Mouse (Mus musculus) gastrocnemius, adult 8-10 months (tissue): ENCODE measurements at regions not wholly inside any gene's neighbourhood (a gene's known extent, or its start where the extent isn't known, plus 50 kb on each side); places are given as distances from the start of the nearest gene placed in this dataset.

Experiments used
- DNase-seq, 2 experiments: peaks; one replicate each; pipeline ENCODE4 v3.0.0; 2022; ENCODE audit warnings: low spot score in 2 of 2

DNA sequence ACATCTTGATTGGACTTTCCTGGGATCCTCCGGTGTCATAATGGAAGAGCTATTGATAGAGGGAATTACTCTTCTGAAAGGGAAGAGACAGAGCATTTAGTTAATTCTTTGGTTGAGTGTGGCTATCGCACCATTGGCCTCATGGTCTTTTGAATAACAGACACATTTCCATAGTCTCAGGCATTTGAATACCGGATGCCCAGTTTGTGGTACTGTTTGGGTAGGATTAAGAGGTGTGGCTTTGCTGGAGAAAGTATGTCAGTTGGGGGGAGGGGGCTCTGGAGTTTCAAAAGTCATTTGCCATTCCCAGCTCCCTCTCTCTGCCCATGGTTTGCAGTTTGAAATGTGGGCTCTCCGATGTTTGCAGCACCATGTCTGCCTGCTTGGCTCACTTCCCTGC, 139.4 kb upstream of the Smim15 start:
- no peak for DNase-seq

DNA sequence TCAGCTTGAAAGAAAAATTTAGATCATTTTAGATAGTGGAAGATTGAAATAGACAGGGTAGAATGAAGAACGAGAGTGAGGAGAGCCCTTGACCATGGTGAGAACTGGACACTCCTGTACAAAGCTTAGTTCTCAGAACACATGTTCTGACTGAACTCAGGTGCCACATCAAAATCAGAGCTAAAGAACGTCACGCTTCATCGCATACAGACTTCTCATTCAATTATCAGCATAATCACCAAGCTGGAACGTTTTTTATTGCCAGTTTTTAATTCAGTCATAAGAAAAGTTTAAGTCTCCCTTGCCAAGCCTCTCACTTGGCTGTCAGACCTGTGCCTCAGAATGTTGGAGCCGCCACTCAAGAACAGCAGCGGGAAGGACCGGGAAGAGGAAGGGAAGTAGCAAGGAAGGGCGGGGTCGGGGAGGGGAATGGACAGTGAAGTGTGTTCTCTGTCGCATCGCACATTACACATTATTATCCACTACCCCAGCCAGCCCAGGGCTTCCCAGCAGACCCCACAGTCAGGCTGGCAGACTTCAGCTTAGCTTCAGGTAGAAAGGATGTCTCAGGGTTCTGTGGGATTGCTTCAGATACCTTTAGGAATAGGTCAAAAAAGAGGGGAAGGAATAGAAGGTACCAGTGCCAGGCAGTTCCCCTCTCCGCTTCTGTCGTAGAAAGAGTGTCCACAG, 140.1 kb upstream of the Smim15 start:
- DNase-seq, result no peak

DNA sequence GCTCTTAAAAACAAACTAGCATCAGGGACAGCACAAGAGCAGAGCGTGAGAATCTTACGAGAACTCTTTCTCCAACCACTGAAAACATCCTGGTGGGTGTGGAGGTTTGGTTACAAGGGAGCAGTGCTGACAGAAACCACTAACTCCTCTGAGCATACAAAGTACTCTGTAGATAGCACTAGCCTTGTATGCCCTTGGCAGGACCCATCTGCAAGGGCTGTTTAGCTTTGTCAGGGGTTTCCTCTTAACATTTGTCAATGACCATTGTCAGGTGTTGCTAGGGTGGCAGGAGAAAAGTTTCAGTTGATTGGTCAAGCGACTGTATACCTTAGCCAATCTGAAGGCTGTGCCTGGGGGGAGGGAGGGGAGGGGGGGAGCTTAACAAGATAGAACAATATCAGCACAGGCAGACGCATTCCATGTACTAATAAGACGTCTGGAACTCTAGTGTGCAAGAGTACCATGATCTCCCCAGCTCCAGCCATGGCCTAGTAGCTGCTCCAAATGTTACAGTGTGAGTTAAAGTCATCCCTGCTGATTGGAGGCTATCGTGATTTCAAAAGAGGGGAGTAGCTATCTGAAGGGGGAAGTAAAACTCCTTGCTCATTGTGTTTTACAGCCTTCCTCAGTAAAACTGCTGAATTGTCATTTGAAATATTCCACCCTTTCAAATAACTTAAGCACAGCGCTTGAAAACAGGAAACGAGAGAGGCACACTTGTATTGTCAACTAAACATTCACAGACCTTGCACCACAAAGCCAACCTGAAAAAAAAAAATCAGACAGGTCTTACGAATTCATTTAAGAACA, 140.9 kb upstream of the Smim15 start:
- no peak for DNase-seq

DNA sequence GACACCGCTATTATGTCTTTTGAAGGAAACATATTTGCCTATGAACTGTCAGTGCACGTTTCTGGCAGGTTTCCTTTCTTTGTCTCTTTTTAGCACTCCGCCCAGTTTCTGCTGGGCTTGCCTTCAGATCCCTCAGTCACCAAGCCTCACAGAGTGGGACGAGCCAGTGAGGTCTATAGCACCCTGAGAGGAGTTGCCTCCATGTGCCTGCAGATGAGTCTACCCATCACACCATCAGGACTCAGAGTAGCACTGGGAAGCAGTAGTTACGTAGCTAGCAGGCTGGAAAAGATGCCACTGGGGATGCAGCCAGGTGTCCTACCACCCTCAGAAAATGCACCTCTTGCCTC, 141.5 kb upstream of the Smim15 start:
- DNase-seq, result no peak

DNA sequence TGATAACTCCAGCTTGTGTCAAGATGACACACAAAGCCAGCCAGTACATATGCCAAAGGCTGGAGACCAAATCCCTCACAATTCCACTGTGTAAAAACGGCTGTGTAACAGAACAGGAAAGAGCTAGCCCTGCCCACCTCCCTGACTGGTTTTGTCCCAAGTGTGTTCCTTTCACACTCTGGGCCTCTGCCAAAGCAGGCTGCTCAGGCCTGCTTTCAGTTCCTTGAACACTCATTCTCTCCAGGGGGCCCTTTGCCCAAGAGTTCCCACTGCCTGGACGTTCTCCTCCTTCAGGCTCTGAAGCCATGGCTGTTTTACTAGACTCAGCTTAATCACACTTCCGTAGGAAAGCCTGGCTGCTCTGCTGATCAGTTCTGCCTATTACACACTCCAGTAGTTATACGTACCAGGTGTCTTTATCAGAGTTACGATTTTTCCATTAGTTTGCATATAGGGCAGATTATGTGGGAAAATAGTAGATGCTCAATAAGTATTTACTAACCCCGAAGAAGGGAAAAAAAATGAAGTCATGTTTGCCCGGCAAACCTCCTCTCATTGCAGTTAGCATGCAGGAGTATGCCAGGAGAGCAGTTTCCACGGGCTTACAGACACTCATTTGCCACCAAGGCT, 144.5 kb upstream of the Smim15 start:
- DNase-seq, result peak in 1 of 2 experiments; percentile 10

DNA sequence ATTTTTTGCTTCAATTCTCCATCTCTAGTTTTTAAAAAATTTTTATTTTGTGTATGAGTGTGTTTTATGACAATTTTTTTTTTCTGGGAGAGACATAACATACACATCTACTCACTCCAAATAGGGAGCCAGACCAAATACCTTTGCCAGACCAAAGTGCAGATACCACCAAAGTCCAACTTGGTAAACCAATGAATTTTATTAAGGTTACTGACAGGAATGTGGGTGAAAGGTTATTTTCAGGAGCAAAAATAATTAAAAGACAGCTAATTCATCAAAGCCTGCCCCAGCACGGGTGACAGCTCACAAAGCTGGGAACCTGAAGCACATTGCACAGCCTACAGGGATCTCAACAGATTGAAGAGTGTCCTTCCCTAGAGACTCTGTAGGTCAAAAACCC, 146.6 kb upstream of the Smim15 start:
- DNase-seq, result no peak

DNA sequence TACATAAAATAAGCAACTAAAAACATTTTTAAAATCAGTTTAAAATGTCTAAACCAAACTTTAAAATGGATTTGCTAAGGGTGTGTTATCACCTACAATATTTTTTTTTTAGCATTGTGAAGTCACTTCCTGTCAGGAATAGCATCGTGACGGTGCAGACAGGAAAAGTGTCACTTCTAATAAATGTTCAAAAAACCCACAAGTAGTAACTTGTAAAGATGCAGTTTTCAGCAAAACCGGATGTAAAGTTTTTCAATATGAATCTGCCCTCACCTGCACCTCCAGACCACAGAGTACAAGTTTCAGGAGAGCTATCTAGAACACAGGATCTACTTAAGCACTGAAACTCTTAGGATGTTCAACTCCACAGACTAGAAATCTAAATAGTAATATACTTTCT, 147.1 kb upstream of the Smim15 start:
- DNase-seq, result no peak

DNA sequence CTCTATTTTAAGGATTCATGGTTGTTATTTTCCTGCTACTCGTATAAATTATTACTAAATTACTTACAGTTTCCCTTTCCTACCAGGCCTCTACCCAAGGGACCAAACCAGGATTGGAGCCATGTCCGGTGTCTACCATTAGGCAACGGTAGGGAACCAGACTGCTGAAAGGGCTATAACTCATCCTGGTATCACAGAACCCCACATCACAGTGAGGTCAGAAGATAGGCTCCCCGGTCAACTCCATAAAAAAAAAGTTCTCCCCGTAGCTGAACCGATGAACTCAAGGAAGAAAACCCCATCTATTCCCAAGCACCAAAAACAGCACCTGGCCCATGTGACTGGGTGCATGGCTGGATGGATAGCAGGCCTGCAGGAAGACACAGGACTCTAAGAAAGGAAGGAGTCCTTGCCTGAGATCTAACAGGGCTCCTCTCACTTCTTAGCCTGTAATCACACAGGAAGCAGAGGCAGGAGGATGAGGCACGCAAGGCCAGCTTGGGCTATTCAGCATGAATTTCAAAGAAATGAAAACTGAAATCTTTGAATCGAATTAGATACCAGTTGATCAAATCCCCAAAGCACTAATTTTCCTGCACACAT, 150.6 kb upstream of the Smim15 start:
- DNase-seq, result no peak

DNA sequence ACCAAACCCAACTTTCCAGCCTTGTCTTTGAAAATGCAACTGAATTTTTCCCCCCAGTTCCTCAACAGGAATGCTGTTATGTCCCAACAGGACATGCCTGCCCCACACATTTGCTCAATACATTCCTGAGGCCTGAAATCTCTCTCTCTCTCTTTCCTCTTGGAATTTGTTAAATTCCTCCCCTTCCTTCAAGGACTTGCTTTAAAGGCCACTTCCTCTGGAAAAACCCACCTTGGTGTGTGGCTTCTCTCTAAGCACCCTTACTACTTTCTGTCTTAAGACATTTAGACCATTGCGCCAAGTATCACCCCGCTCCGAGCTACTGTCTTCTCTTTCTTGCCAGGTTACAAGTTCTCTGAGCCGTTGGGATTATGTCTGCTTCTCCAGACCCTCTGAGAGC, 151.2 kb upstream of the Smim15 start:
- DNase-seq, result no peak

DNA sequence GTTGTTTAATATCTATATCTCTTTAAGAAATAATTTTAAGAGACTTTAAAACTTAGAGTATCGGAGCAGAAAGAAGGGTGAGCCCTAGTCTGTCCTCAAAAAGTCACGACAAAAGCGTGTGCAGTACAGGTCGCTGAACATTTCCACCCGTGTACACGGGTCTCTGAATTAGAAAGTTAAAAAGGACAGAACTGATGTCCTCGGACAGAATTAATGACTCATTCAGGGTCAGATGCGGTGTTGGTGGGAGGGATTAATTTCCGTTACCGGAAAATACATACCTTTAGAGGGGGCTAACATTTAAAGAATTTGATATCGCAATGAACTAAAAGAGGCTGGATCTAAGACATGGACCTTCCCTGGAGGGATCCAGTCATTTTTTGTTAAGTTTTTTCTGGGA, 152.3 kb upstream of the Smim15 start:
- DNase-seq, result no peak

DNA sequence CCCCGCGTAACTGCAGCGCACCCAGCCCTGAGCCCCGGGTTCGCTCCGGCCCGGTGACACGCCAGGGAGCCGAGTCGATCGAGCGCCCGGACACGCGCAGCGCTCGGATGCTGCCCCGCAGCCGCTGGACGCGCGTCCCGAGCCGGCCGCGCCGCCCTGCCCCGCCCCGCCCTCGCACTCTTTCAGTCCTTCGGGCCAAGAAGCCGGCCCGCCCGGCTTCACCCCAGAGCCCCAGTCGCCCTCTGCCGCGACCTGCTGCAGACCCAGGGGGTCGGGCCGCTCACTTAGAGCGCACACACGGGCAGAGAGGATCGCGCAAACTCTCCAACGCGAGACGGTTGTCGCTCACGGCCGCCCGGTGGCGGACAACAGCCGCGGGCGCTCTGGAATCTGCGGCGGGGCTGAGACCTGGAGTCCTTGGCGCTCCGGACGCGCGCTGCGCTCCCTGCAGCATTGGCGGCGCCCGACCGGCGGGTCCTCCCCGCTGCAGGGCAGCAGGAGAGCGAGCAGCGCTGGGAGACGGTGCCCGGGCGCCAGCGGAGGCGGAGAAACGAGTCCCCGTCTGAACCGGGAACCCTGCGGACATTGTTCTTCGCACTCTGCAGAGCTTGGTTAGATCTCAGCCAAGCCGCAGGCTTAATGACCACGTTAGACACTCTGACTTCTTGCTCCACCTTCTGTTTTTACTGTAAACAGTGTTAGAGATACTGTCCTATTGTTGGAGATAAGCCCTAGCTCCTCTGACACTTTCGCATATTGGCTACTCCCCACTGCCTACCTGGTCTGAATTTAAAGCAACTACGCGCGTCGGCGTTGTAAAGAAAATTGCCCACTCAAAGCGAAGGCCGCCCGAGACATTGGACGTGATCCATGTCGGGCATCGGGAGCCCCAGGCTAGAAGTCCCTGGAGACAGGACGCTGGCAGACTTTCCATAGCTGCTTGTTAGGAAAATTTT, 153.1 kb upstream of the Smim15 start:
- DNase-seq, result peak; percentile 10 to 53

DNA sequence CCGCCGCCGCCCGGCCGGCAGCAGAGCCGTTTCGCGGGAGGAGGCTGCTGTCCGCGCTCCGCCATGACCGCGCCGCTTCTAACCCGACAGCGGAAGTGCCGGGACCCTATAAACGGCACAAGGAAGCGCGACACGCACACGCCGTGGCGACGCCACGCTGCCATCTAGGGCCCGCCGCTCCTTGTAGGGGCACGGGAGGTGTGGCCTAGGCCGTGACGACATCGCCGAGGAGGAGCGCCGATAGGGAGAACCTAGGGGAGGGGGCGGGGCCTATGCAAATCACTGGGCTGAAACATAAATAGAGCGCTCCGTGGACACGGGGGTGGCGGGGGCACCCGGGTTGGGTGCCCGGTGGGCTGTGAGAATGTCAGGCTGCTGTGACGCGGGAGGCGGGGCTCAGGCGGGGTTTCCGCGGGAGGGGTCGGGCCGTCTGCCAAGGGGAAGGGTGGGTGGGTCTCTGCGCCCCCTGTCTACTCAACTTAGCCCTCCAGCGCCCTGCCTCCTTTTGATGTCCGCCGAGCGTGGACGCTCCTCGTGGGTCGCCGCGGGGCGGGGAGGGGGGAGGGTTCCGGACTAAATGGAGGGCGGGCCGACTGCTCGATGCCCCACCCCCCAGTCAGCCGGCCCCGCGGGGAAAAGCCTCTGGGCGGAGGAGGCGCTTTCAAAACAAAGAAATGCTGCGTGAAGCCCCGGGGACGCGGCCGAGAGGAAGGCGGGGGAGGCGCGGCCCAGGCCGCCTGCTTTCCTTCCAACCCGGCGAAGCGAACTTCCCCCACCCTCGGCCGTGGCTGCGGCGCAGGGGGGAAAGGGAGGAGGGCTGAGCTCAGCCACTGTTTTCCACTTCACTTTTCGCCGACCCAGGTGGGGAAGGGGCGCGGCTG, 154.0 kb upstream of the Smim15 start:
- peak; percentile 96 to 97 for DNase-seq

DNA sequence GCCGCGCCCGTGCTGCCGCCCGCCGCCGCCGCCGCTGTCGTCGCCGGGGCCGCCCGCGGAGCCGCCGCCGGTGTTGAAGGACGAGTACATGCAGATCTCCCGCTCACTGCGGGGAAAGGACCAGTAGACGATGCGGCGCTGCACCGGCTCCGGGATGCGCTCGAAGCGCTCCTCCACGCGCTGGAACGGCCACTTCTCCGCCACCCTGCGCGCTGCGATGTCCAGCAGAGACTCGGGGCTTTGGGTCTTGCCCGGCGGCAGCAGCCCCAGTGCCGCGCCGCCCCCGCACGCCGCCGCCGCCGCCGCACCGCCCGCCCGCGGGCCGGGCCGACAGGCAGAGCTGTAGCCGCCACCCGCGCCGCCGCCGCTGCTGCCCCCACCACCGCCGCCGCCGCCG, 154.7 kb upstream of the Smim15 start:
- no peak for DNase-seq

DNA sequence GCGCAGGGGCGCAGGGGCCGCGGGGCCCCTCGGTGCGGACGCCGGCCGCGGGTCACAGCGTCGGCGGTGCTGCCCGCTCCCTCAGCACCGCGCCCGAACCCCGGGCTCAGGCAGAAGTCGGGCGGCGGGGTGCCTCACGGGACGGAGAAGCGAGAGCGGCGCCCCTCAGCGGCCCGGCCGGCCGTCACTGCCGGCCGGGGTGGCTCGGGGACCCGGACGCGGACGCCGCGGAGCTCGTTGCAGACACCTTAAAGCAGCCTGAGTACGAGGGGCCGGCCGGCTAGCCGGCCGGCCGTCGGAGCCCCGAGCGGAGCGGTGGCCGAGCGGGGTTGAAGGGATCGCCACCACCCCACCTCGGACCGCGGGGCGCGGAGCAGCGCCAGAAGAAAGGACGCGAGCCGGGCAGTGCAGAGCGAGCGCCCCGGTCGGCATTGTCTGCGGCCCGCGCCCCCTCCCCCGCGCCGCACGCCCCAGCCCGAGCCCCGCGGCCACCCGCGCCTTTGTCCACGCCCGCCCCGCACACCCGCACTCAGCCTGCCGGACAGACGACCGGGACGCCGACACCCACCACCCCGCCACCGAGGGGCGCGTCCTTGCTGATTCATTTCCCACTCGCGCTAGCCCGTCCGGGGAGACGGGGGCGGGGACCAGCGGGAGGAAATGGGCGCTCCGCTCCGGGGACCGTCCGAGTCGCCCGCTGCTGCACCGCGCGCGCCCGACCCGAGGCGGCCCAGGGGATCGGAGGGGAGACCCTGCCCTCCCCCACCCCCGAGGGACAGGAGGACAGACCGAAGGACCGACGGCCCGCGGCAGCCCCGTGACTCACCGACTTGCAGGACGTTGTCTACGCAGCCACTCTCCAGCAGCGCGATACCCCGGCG, 155.4 kb upstream of the Smim15 start:
- peak in 1 of 2 experiments; percentile 21 for DNase-seq

DNA sequence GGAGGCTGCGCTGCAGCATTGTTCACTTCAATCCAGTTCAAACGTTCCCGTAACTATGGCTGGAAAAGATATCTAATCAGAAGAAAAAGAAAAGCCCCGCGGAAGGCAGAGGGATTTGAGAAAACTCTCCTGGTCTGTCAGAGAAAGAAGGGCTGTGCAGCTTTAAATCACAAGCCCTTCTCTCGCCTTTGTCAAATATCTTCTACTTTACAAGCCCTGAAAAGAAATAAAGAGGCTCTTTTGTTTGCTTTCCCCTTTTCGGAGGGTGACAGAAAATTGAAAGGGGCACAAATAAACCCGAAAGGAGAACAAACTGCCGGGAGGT, 156.1 kb upstream of the Smim15 start:
- no peak for DNase-seq

DNA sequence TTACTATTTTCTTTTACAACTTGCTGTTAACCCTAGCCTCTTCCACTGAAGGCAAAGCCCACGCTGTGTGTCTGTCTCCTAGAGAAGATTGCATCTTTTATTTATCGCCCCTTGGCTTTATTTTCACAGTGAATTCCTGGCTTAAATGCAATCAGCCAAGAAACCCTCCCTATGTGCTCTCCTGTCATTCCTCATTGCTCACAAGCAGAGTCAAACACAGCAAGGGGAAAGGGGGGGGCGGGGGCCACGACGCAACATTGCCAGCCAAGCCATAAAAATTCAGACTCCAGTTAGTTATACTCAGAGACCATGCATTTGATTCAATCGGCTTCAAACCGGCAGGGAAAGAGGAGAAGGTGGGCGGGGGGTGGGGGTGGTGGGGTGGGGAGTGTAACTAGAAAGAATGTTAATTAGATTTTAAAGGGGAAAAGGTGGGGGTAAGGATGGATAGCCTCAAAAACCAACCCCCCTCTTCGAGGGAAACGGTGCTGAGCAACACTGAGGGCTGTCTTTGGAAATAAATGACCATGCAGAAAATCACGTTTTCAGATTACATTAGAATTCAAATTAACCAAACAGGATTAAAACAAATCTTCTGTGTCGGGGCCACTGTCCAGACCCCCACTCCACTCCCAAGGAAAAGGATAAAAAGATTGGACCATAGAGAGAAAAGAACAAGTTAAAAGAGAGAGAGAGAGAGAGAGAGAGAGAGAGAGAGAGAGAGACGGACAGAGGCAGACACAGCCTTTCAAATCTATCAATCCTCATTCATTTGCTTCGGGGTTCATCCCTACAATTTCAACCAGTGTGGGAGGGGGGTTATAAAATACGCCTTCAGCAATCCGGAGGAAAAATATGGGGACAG, 156.6 kb upstream of the Smim15 start:
- no peak for DNase-seq

DNA sequence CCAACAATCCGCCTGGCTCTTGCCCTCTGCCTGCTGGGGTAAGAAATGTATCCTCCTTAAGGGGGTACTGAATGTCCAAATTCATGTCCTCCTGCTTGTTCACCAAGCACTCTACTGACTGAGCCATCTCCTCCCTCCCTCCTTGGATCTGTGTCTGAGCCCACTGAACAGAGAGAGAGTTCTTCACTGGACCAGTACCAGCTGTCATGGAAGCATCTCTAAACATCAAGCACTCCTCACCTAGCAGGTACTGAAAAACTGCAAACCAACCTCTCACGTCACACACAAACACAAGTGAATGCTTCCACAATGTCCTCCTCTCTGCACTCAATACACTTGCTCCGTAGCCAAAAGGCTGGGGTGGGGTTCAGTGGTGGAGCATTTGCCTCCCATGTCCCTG, 159.4 kb upstream of the Smim15 start:
- no peak for DNase-seq

DNA sequence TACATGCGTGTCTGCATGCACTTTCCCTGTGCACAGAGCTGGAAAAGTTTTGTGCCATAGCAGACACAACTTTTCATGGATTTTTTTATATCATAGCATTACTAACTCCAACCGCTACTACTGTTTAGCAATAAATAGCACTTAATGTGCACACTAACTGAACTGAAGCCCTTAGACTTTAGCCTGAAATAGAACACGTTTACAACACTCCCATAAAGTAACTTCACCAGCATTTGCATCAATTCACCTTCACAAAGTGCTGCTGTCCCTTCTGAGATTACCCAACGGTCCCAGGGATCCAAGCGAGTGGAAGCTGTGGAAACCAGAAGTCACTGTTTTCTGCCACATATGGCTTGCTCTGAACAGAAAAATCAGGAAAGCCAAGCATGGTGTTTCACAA, 161.9 kb upstream of the Smim15 start:
- no peak for DNase-seq
